Mouse (Mus musculus): ENCODE measurements at regions not wholly inside any gene's neighbourhood (a gene's known extent, or its start where the extent isn't known, plus 50 kb on each side); places are given as distances from the start of the nearest gene placed in this dataset.

GRCm38 (mm10) chr4:56271390-56271789, 468.5 kb upstream of the Gm26657 start:
- peaks cover 0 to 2% of the 10 kb centered on the region in 2 experiments; a peak in 1 of 4 replicates for H3K4me1 ChIP-seq (ENCODE audit: control insufficient read depth in 1 of 2, insufficient read depth in 2 of 2)
- H3K9ac ChIP-seq (ENCODE audit: insufficient read depth, low read depth): no peak overlapping the region
- DNase-seq (ENCODE audit: extremely low read depth): no peak
- no peaks in the 10 kb centered on the region for H3K79me2 ChIP-seq (replicated peaks; ENCODE audit: control insufficient read depth, extremely low read depth, insufficient read depth, poor library complexity, severe bottlenecking)
- dilution Hi-C loops (cut with MboI; ENCODE audit: extremely low pct_ligation_motif_present, extremely low pct_unique_long_range_greater_than_20kb, low sequenced_read_pairs): no loop called here
- H3K27ac ChIP-seq (ENCODE audit: insufficient read depth, low read depth): no peak overlapping the region
- in situ Hi-C loops (cut with MboI; ENCODE audit: low pct_ligation_motif_present, low pct_unique_long_range_greater_than_20kb, low sequenced_read_pairs): no loop called here
- no peaks in the 10 kb centered on the region for H3K27me3 ChIP-seq (replicated peaks)
- no peak overlapping the region for H3K4me3 ChIP-seq (replicated peaks in 1 of 3; ENCODE audit: low read depth in 2 of 3, low read length in 2 of 3, poor library complexity in 1 of 3)
- no peaks in the 10 kb centered on the region for H3K9me3 ChIP-seq (replicated peaks; ENCODE audit: low read length)
- no peak overlapping the region for H3K4me2 ChIP-seq (ENCODE audit: insufficient read depth, low read depth, poor library complexity, severe bottlenecking)
- H3K36me3 ChIP-seq (replicated peaks in 1 of 2; ENCODE audit: control insufficient read depth in 1 of 2, insufficient read depth in 1 of 2, low read length in 1 of 2): no peaks in the 10 kb centered on the region
- TF ChIP-seq E2F4 (IDR thresholded peaks at IDR 0.05; ENCODE audit: insufficient replicate concordance, low read depth, low read length): no peak
- TF ChIP-seq SIN3A (IDR thresholded peaks at IDR 0.05; ENCODE audit: low read length): no peak
- no peak for TF ChIP-seq KAT2A (IDR thresholded peaks at IDR 0.05; ENCODE audit: insufficient replicate concordance, low read length)
- no peak for TF ChIP-seq MAZ (IDR thresholded peaks at IDR 0.05; ENCODE audit: low read depth, low read length)
- no peak for TF ChIP-seq MAFK (IDR thresholded peaks at IDR 0.05; ENCODE audit: insufficient replicate concordance, low read length)
- no peak for TF ChIP-seq MXI1 (IDR thresholded peaks at IDR 0.05; ENCODE audit: low read depth, low read length)

GRCm38 (mm10) chr4:56264626-56265025, 475.2 kb upstream of the Gm26657 start:
- dilution Hi-C loops (cut with MboI; ENCODE audit: extremely low pct_ligation_motif_present, extremely low pct_unique_long_range_greater_than_20kb, low sequenced_read_pairs): no loop called here
- no peaks in the 10 kb centered on the region for H3K9me3 ChIP-seq (replicated peaks; ENCODE audit: low read length)
- no peak overlapping the region for H3K4me2 ChIP-seq (ENCODE audit: insufficient read depth, low read depth, poor library complexity, severe bottlenecking)
- H3K36me3 ChIP-seq (replicated peaks in 1 of 2; ENCODE audit: control insufficient read depth in 1 of 2, insufficient read depth in 1 of 2, low read length in 1 of 2): no peaks in the 10 kb centered on the region
- TF ChIP-seq CTCF (conservative IDR thresholded peaks at IDR 0.05 in 1 of 2, IDR thresholded peaks at IDR 0.05 in 1 of 2; ENCODE audit: low read depth in 2 of 2, low read length in 2 of 2): no peak
- no peak for TF ChIP-seq BHLHE40 (IDR thresholded peaks at IDR 0.05; ENCODE audit: low read depth, low read length)
- no peak for TF ChIP-seq NRF1 (IDR thresholded peaks at IDR 0.05; ENCODE audit: low read depth, low read length)
- no peak for TF ChIP-seq CHD2 (IDR thresholded peaks at IDR 0.05; ENCODE audit: low read length)
- TF ChIP-seq CHD1 (IDR thresholded peaks at IDR 0.05; ENCODE audit: low read depth, low read length): no peak
- TF ChIP-seq MAX (IDR thresholded peaks at IDR 0.05; ENCODE audit: low read length): no peak
- no peak for TF ChIP-seq NELFE (IDR thresholded peaks at IDR 0.05; ENCODE audit: low read depth, low read length)
- no peak for TF ChIP-seq IRF4 (IDR thresholded peaks at IDR 0.05; ENCODE audit: low read depth, low read length)
- TF ChIP-seq HCFC1 (IDR thresholded peaks at IDR 0.05; ENCODE audit: low read depth, low read length): no peak
- TF ChIP-seq ZMIZ1 (IDR thresholded peaks at IDR 0.05; ENCODE audit: low read depth, low read length): no peak
- H3K9ac ChIP-seq (ENCODE audit: insufficient read depth, low read depth): no peak overlapping the region
- no peak overlapping the region for H3K27ac ChIP-seq (ENCODE audit: insufficient read depth, low read depth)
- H3K4me1 ChIP-seq (ENCODE audit: control insufficient read depth in 1 of 2, insufficient read depth in 2 of 2): peaks cover 0 to 4% of the 10 kb centered on the region in 2 experiments; a peak in 1 of 4 replicates
- no peak overlapping the region for H3K4me3 ChIP-seq (replicated peaks in 1 of 3; ENCODE audit: low read depth in 2 of 3, low read length in 2 of 3, poor library complexity in 1 of 3)
- DNase-seq (ENCODE audit: extremely low read depth): no peak
- in situ Hi-C loops (cut with MboI; ENCODE audit: low pct_ligation_motif_present, low pct_unique_long_range_greater_than_20kb, low sequenced_read_pairs): no loop called here
- H3K27me3 ChIP-seq (replicated peaks): no peaks in the 10 kb centered on the region
- no peaks in the 10 kb centered on the region for H3K79me2 ChIP-seq (replicated peaks; ENCODE audit: control insufficient read depth, extremely low read depth, insufficient read depth, poor library complexity, severe bottlenecking)

All from CH12.LX (cell line).